Mouse (Mus musculus) c-Kit-negative CD71-positive TER-119-positive erythroid progenitor cells, embryonic 14.5 days (primary cell): ENCODE results near the gene Ndufa7.
"Not testable (repeated sequence)": the region's sequence is repeated elsewhere in the genome, so short reads cannot be mapped to it uniquely, and the experiment has no call there.

ENCODE experiments used
- DNase-seq: peaks from one replicate; pipeline ENCODE4 v3.0.0-alpha.2; 2013; ENCODE audit warnings: low read depth, low spot score

Ndufa7 gene

GRCm38 (mm10) chr17:33811142-33811516, 13.2 kb upstream of the Ndufa7 start:
- no peak for DNase-seq

- DNase-seq, result no peak
Observed at GRCm38 (mm10) chr17:33812475-33812874, 11.9 kb upstream of the Ndufa7 start.

GRCm38 (mm10) chr17:33812990-33813389, 11.4 kb upstream of the Ndufa7 start:
- DNase-seq, result no peak

- no peak for DNase-seq
Observed at GRCm38 (mm10) chr17:33815399-33815798, 9.0 kb upstream of the Ndufa7 start.

GRCm38 (mm10) chr17:33816612-33817011, 7.8 kb upstream of the Ndufa7 start:
- DNase-seq, result no peak

- DNase-seq, result peak; percentile 82
Observed at GRCm38 (mm10) chr17:33817184-33817968, 7.0 kb upstream of the Ndufa7 start.

GRCm38 (mm10) chr17:33817969-33818643, 6.3 kb upstream of the Ndufa7 start:
- DNase-seq, result no peak

GRCm38 (mm10) chr17:33822436-33822959, 1.9 kb upstream of the Ndufa7 start:
- no peak for DNase-seq

GRCm38 (mm10) chr17:33823171-33823570, 1.2 kb upstream of the Ndufa7 start:
- DNase-seq, result not testable (repeated sequence)

- DNase-seq, result not testable (repeated sequence)
Observed at GRCm38 (mm10) chr17:33824997-33825330, 592 bp downstream of the Ndufa7 start.

- no peak for DNase-seq
Observed at GRCm38 (mm10) chr17:33825462-33825861, 1.1 kb downstream of the Ndufa7 start.

- DNase-seq, result peak; percentile 68
Observed at GRCm38 (mm10) chr17:33826850-33827249, 2.5 kb downstream of the Ndufa7 start.

GRCm38 (mm10) chr17:33828892-33829291, 4.5 kb downstream of the Ndufa7 start:
- no peak for DNase-seq

GRCm38 (mm10) chr17:33829561-33829960, 5.2 kb downstream of the Ndufa7 start:
- no peak for DNase-seq

GRCm38 (mm10) chr17:33842966-33843795, 18.8 kb downstream of the Ndufa7 start, which contains the start of gene Cd320:
Gene Cd320, plus strand, starts transcription at chr17:33843091.
- peak; percentile 78 for DNase-seq

- no peak for DNase-seq
Observed at GRCm38 (mm10) chr17:33844196-33844595, 19.8 kb downstream of the Ndufa7 start.

GRCm38 (mm10) chr17:33848139-33848538, 23.8 kb downstream of the Ndufa7 start:
- no peak for DNase-seq

GRCm38 (mm10) chr17:33851331-33851730, 27.0 kb downstream of the Ndufa7 start:
- no peak for DNase-seq

- no peak for DNase-seq
Observed at GRCm38 (mm10) chr17:33857816-33858215, 33.4 kb downstream of the Ndufa7 start.

GRCm38 (mm10) chr17:33865330-33866030, 41.1 kb downstream of the Ndufa7 start:
- DNase-seq, result peak; percentile 36

GRCm38 (mm10) chr17:33873537-33873936, 49.2 kb downstream of the Ndufa7 start, which contains the start of gene Gm7029:
Gene Gm7029, plus strand, starts transcription at chr17:33873837.
- not testable (repeated sequence) for DNase-seq
